Comparison of ENCODE assay signal across 8 mouse cellular contexts in genomic region chr12:16893656-16894395, GRCm38 (mm10). TPM values are rescaled to one million over a fixed set of nuclear protein-coding genes. Genes with fewer than 3 reads are reported as not detected.
DNase-seq lines count a peak whose midpoint lies in the region; ATAC-seq and TF ChIP-seq lines count a peak whose summit lies in the region.

No protein-coding gene starts in this region.

- H3K4me1 ChIP-seq in kidney, postnatal 0 days (replicated peaks; ENCODE audit: insufficient read depth, low read length): peaks cover 14% of the 10 kb centered on the region; the same call in 1 of the 2 replicates
- no peaks in the 10 kb centered on the region; the same call in 1 of the 2 replicates for H3K4me1 ChIP-seq in hindbrain, embryonic 11.5 days (replicated peaks; ENCODE audit: control insufficient read depth, insufficient read depth, low read length)
- H3K4me1 ChIP-seq in lung, postnatal 0 days (ENCODE audit: insufficient read depth, low read depth, low read length): no peaks in the 10 kb centered on the region; the same call in 1 of the 2 replicates

- no peaks in the 10 kb centered on the region for H3K27me3 ChIP-seq in kidney, postnatal 0 days (ENCODE audit: insufficient read depth, low read length)
- H3K27me3 ChIP-seq in hindbrain, embryonic 11.5 days (ENCODE audit: control insufficient read depth, insufficient read depth, low read length): no peaks in the 10 kb centered on the region
- no peaks in the 10 kb centered on the region for H3K27me3 ChIP-seq in lung, postnatal 0 days (replicated peaks; ENCODE audit: insufficient read depth, low read length)
- H3K27me3 ChIP-seq in splenic B cell, adult 2 months (ENCODE audit: control insufficient read depth, insufficient read depth, low read length, poor library complexity, severe bottlenecking): no peaks in the 10 kb centered on the region; the same call in 1 of the 2 replicates

- peak; percentile 94 for DNase-seq in kidney, postnatal 0 days (ENCODE audit: low spot score)
- DNase-seq in kidney, postnatal 4 days: no peak
- peak; percentile 41 for DNase-seq in brain, adult 2 months (ENCODE audit: low read depth, low spot score)
- no peak for DNase-seq in hindbrain, embryonic 11.5 days (ENCODE audit: low spot score)
- DNase-seq in lung, postnatal 0 days (ENCODE audit: low spot score): peak; percentile 95
- peak; percentile 27 for DNase-seq in splenic B cell, adult 2 months (ENCODE audit: low read depth, low spot score)
- DNase-seq in ovary, postnatal 36 days (ENCODE audit: low spot score): no peak
- no peak for DNase-seq in Muller cell, postnatal 12 days (ENCODE audit: inconsistent ontology term)

- H3K4me3 ChIP-seq in kidney, postnatal 0 days (replicated peaks; ENCODE audit: low read depth, low read length): peak overlapping the region; percentile 77
- peak overlapping the region; percentile 93 for H3K4me3 ChIP-seq in hindbrain, embryonic 11.5 days (ENCODE audit: low read depth, low read length)
- peak overlapping the region; percentile 96 for H3K4me3 ChIP-seq in lung, postnatal 0 days (ENCODE audit: low read depth, low read length)

- under 1% methylated on average over 18 of the region's 18 CpGs for WGBS in kidney, postnatal 0 days
- 5% methylated on average over 18 of the region's 18 CpGs for WGBS in hindbrain, embryonic 11.5 days
- under 1% methylated on average over 18 of the region's 18 CpGs for WGBS in lung, postnatal 0 days

- H3K36me3 ChIP-seq in kidney, postnatal 0 days (ENCODE audit: insufficient read depth, low read length): no peaks in the 10 kb centered on the region
- H3K36me3 ChIP-seq in hindbrain, embryonic 11.5 days (ENCODE audit: control insufficient read depth, insufficient read depth, low read length): no peaks in the 10 kb centered on the region
- H3K36me3 ChIP-seq in lung, postnatal 0 days (ENCODE audit: insufficient read depth, low read length): no peaks in the 10 kb centered on the region
- no peaks in the 10 kb centered on the region for H3K36me3 ChIP-seq in splenic B cell, adult 2 months (ENCODE audit: control insufficient read depth, insufficient read depth, low read length, poor library complexity, severe bottlenecking)

- no peak for TF ChIP-seq CTCF in kidney, postnatal 0 days (IDR thresholded peaks at IDR 0.05; ENCODE audit: low read depth)
- TF ChIP-seq CTCF in lung, postnatal 0 days (IDR thresholded peaks at IDR 0.05): no peak

- ATAC-seq in kidney, postnatal 0 days (replicated peaks; ENCODE audit: low FRiP score, low read depth): no peak; the same call in 1 of the 2 replicates
- ATAC-seq in hindbrain, embryonic 11.5 days (ENCODE audit: low FRiP score): no peak
- ATAC-seq in lung, postnatal 0 days: peak; percentile 46

- no peak; the same call in 1 of the 2 replicates for TF ChIP-seq EP300 in lung, postnatal 0 days (IDR thresholded peaks at IDR 0.05)

- H3K9ac ChIP-seq in kidney, postnatal 0 days (ENCODE audit: low read depth, low read length): peak overlapping the region; percentile 85
- H3K9ac ChIP-seq in hindbrain, embryonic 11.5 days (ENCODE audit: low read depth, low read length): peak overlapping the region; percentile 91
- peak overlapping the region; percentile 92 for H3K9ac ChIP-seq in lung, postnatal 0 days (replicated peaks; ENCODE audit: low read depth)

- H3K9me3 ChIP-seq in kidney, postnatal 0 days (replicated peaks; ENCODE audit: low read length): no peaks in the 10 kb centered on the region
- H3K9me3 ChIP-seq in hindbrain, embryonic 11.5 days (ENCODE audit: control insufficient read depth, low read length): no peaks in the 10 kb centered on the region
- H3K9me3 ChIP-seq in lung, postnatal 0 days (ENCODE audit: low read length): no peaks in the 10 kb centered on the region

- peak overlapping the region; percentile 99 for H3K27ac ChIP-seq in kidney, postnatal 0 days
- peak overlapping the region; percentile 91 for H3K27ac ChIP-seq in hindbrain, embryonic 11.5 days (ENCODE audit: low read depth, low read length)
- peak overlapping the region; percentile 99 for H3K27ac ChIP-seq in lung, postnatal 0 days (ENCODE audit: low read length)

- peak overlapping the region; percentile 57 for H3K4me2 ChIP-seq in kidney, postnatal 0 days (ENCODE audit: low read length)
- H3K4me2 ChIP-seq in hindbrain, embryonic 11.5 days (replicated peaks; ENCODE audit: low read depth, low read length): peak overlapping the region; percentile 57
- H3K4me2 ChIP-seq in lung, postnatal 0 days (replicated peaks; ENCODE audit: low read depth, low read length): peak overlapping the region; percentile 70

RNA-seq across cellular contexts. Expression of gene Rock2, which starts 0.9 kb away (rescaled TPM):
- polyA plus RNA-seq in kidney, postnatal 0 days (2015; fragmentation: Nextera tagmentation; extraction: Ambion mirVana): 14.6 and 15.9 TPM in 2 replicates
- polyA plus RNA-seq in hindbrain, embryonic 11.5 days (2014; fragmentation: Nextera tagmentation; extraction: Ambion mirVana): 15.4 and 17.9 TPM in 2 replicates
- polyA plus RNA-seq in lung, postnatal 0 days (2015; fragmentation: Nextera tagmentation; extraction: Ambion mirVana): 18.2 and 22.9 TPM in 2 replicates

Comparison
In these comparisons a context has a peak if more than half of its experiments do, and no peak if none do; other contexts are left out.
1. DNase-seq: peak in kidney, postnatal 0 days (single experiment), brain, adult 2 months (single experiment), lung, postnatal 0 days (single experiment) and splenic B cell, adult 2 months (single experiment); none in kidney, postnatal 4 days (0 of 2), hindbrain, embryonic 11.5 days (single experiment), ovary, postnatal 36 days (single experiment) and Muller cell, postnatal 12 days (single experiment).
2. Peak in every context shown above with its lines, with median percentiles within 50 percentile points of each other: H3K27ac ChIP-seq, H3K4me2 ChIP-seq, H3K4me3 ChIP-seq and H3K9ac ChIP-seq.